Mouse (Mus musculus) liver, adult 2 months (tissue): ENCODE data around the gene Tnni2. TPM values are rescaled to one million over a fixed set of nuclear protein-coding genes. Genes with fewer than 3 reads are reported as not detected.

Source experiments
- DNase-seq: peaks from one replicate; pipeline ENCODE4 v3.0.0-alpha.2; 2011; ENCODE audit warnings: low read depth, low spot score; ENCODE audit errors: extremely low read depth
- H3K27ac ChIP-seq: fragments of 200-500 bp; replicated peaks from 2 replicates; pipeline ENCODE4 v1.5.1; 2012; ENCODE audit warnings: low read depth, mild to moderate bottlenecking, control low read depth, inconsistent platforms, low read length; ENCODE audit not compliant: insufficient read depth
- H3K27me3 ChIP-seq: fragments of 200-500 bp; 2 replicates; pipeline ENCODE4 v1.6.1; 2012; ENCODE audit warnings: mild to moderate bottlenecking, moderate library complexity, low read length, inconsistent platforms; ENCODE audit not compliant: control insufficient read depth, insufficient read depth
- H3K36me3 ChIP-seq: fragments of 200-500 bp; 2 replicates; pipeline ENCODE4 v1.6.1; 2012; ENCODE audit warnings: low read length, inconsistent platforms; ENCODE audit not compliant: control insufficient read depth, insufficient read depth
- H3K4me1 ChIP-seq: fragments of 200-500 bp; 2 replicates; pipeline ENCODE4 v1.6.1; 2011; ENCODE audit warnings: low read length; ENCODE audit not compliant: control insufficient read depth, insufficient read depth
- H3K4me3 ChIP-seq: fragments of 200-500 bp; 2 replicates; pipeline ENCODE4 v1.5.1; 2011; ENCODE audit warnings: low read depth, mild to moderate bottlenecking, control low read depth, low read length, moderate library complexity; ENCODE audit not compliant: insufficient read depth
- H3K79me2 ChIP-seq: fragments of 200-500 bp; 2 replicates; pipeline ENCODE4 v1.6.1; 2012; ENCODE audit warnings: inconsistent platforms, mild to moderate bottlenecking, low read length, moderate library complexity; ENCODE audit not compliant: control insufficient read depth, insufficient read depth
- H3K9ac ChIP-seq: fragments of 200-500 bp; 2 replicates; pipeline ENCODE4 v1.6.1; 2012; ENCODE audit warnings: low read depth, mild to moderate bottlenecking, control low read depth, inconsistent platforms, low read length
- CTCF ChIP-seq: fragments of 200-500 bp; IDR thresholded peaks from 2 replicates; pipeline ENCODE4 v1.5.1; 2011; ENCODE audit warnings: low read depth, low read length, control low read depth
- POLR2A ChIP-seq: fragments of 200-500 bp; IDR thresholded peaks from 2 replicates; pipeline ENCODE4 v1.6.1; 2011; ENCODE audit warnings: low read length, control low read depth; ENCODE audit not compliant: insufficient read depth; ENCODE audit errors: extremely low read depth
- whole genome bisulfite sequencing: fragments of 180-500 bp; shearing (Covaris S2); methylation state at CpG from one replicate; pipeline ENCODE4 v1.1.7; 2018; 5-methylcytosine and 5-hydroxymethylcytosine counted together
- polyA plus RNA-seq: library from polyadenylated mRNA; depleted of rRNA; stranded (reverse); fragments of >200 nt; gene quantifications from 2 replicates; pipeline ENCODE4 v1.2.3, GENCODE M21; 2012
- total RNA-seq: library from RNA; depleted of rRNA; stranded (reverse); fragments of >200 nt; gene quantifications from 2 replicates; pipeline ENCODE4 v1.2.3, GENCODE M21; 2014

The Tnni2 gene
- total and polyA plus RNA-seq, 2 experiments, result 10.1 TPM; not detected in 1

GRCm38 (mm10) chr7:142481186-142481567 is 39.6 kb downstream of the Tnni2 start:
- DNase-seq, result peak; percentile 2
- Histone ChIP-seq H3K4me3 (no peak overlapping the region), H3K4me1 (no peaks in the 10 kb centered on the region; the same call in 1 of the 2 replicates), H3K79me2 (no peaks in the 10 kb centered on the region), H3K9ac (no peak overlapping the region), H3K27ac (no peak overlapping the region), H3K27me3 (no peaks in the 10 kb centered on the region), H3K36me3 (no peaks in the 10 kb centered on the region)
- TF ChIP-seq CTCF (peak; percentile 67), POLR2A (no peak)
- 30% methylated on average over 5 of the region's 5 CpGs for WGBS

DNA sequence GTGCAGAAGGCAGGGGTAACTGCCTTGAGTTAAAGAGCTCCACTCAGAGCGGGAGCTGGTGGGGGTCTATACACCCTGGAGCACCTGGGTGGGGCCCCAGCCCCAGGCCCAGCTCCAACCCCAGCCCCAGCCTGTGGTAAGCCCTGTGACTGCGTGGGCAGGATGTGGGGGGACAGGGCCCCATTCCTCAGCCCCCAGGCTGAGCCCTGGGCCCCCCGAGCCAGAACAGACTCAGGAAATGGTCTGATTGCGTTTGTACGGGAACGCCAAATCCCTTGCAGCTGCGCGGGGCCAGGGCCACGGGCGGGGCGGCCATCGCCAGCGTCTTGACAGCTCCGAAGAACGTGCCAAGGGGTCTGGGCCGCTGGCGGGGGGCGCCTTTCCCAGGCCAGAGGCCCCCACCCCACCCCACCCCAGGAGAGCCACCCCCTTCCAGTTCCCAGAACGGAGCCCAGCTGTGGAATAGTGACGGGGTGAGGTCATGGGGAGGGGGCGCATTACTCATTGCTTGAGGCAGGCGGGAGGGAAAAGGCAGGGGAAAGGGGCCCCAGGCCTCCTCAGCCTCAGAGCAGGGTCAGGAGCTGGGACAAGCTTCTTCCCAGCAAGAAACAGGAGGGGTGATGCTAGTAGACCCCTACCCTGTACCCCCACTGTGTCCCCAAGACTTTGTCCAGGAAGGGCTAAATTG is 40.1 kb downstream of the Tnni2 start:
- DNase-seq, result no peak
- H3K79me2 ChIP-seq, result no peaks in the 10 kb centered on the region
- no peak overlapping the region for H3K27ac ChIP-seq
- TF ChIP-seq POLR2A (no peak), CTCF (no peak)
- H3K4me1 ChIP-seq, result no peaks in the 10 kb centered on the region; the same call in 1 of the 2 replicates
- H3K36me3 ChIP-seq, result no peaks in the 10 kb centered on the region
- H3K4me3 ChIP-seq, result no peak overlapping the region
- H3K9ac ChIP-seq, result no peak overlapping the region
- 36% methylated on average over 22 of the region's 22 CpGs for WGBS
- no peaks in the 10 kb centered on the region for H3K27me3 ChIP-seq

DNA sequence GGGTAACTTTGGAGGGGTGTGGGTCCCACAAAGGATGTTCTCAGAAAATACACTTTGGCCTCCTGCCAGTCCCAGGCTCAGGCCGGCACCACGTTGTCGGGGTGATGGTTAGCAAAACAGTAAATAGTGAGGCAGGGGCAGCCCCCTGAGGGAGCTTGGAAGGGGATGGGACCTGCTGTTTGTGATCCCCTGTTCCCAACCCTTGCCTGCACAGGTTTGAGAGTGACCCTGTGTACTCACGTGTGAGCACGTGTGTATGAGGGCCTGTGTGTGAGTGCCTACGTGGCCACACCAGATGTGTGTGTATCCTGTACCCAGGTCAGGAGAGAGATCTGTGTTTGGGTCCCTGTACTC is 40.6 kb downstream of the Tnni2 start:
- Histone ChIP-seq H3K27ac (no peak overlapping the region), H3K4me3 (no peak overlapping the region), H3K9ac (no peak overlapping the region), H3K79me2 (no peaks in the 10 kb centered on the region), H3K36me3 (no peaks in the 10 kb centered on the region), H3K4me1 (no peaks in the 10 kb centered on the region), H3K27me3 (no peaks in the 10 kb centered on the region)
- no peak for TF ChIP-seq POLR2A
- TF ChIP-seq CTCF, result no peak
- DNase-seq, result no peak
- 66% methylated on average over 6 of the region's 6 CpGs for WGBS

- Histone ChIP-seq H3K27ac (no peak overlapping the region), H3K9ac (no peak overlapping the region), H3K27me3 (no peaks in the 10 kb centered on the region), H3K4me3 (no peak overlapping the region), H3K36me3 (no peaks in the 10 kb centered on the region), H3K79me2 (no peaks in the 10 kb centered on the region), H3K4me1 (no peaks in the 10 kb centered on the region)
- DNase-seq, result no peak
- WGBS, result 93% methylated on average over 11 of the region's 11 CpGs
- TF ChIP-seq CTCF (no peak), POLR2A (no peak)
Measured at GRCm38 (mm10) chr7:142483136-142483535, 41.5 kb downstream of the Tnni2 start.

DNA sequence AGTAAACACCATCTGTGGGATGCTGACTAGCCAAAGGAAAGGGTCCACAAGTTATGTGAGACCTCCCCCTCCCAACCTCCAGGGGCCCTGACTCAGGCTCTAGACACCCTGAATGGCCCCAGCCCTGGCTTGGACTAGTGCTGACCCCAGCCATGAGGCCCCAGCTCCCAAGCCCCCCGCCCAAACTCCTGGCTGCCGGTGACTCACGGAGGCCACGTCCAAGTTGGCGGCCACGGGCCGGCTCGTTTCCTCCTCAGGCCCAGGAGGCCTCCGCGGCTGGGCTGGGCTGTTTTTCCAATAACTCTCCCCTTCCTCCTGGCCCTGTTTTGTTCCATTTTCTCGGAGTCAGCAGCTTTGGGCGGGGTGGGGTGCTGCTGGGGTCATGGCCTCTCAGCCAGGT is 43.2 kb downstream of the Tnni2 start:
- no peak overlapping the region for H3K27ac ChIP-seq
- no peak overlapping the region for H3K9ac ChIP-seq
- TF ChIP-seq POLR2A (no peak), CTCF (no peak)
- H3K27me3 ChIP-seq, result no peaks in the 10 kb centered on the region
- H3K4me1 ChIP-seq, result no peaks in the 10 kb centered on the region
- WGBS, result 79% methylated on average over 12 of the region's 12 CpGs
- no peak overlapping the region for H3K4me3 ChIP-seq
- no peaks in the 10 kb centered on the region for H3K79me2 ChIP-seq
- DNase-seq, result no peak
- no peaks in the 10 kb centered on the region for H3K36me3 ChIP-seq

- Histone ChIP-seq H3K9ac (no peak overlapping the region), H3K27me3 (no peaks in the 10 kb centered on the region), H3K4me1 (no peaks in the 10 kb centered on the region), H3K4me3 (no peak overlapping the region), H3K79me2 (no peaks in the 10 kb centered on the region), H3K27ac (no peak overlapping the region), H3K36me3 (no peaks in the 10 kb centered on the region)
- 92% methylated on average over 8 of the region's 8 CpGs for WGBS
- no peak for TF ChIP-seq POLR2A
- TF ChIP-seq CTCF, result no peak
- DNase-seq, result no peak
Measured at GRCm38 (mm10) chr7:142486751-142487162, 45.1 kb downstream of the Tnni2 start.
